Mouse (Mus musculus) forebrain, postnatal 0 days (tissue): ENCODE measurements around the gene Tfap2a. TPM values are rescaled to one million over a fixed set of nuclear protein-coding genes. Genes with fewer than 3 reads are reported as not detected.

ENCODE experiments used
- ATAC-seq: fragments of 200-750 bp; cut with Nextera tagmentation; 2 replicates; pipeline ENCODE4 v1.8.0; 2017; ENCODE audit warnings: mild to moderate bottlenecking, moderate library complexity
- DNase-seq: peaks from one replicate; pipeline ENCODE4 v3.0.0-alpha.2; 2015
- H3K27ac ChIP-seq: fragments of 300-500 bp; sonication (generic); 2 replicates; pipeline ENCODE4 v1.5.1; 2014; ENCODE audit warnings: low read depth, mild to moderate bottlenecking, antibody characterized with exemption, low read length, moderate library complexity, mixed read lengths
- H3K27me3 ChIP-seq: fragments of 300-500 bp; sonication (generic); 2 replicates; pipeline ENCODE4 v1.6.1; 2014; ENCODE audit warnings: mild to moderate bottlenecking, low read length, mixed read lengths; ENCODE audit not compliant: insufficient read depth
- H3K36me3 ChIP-seq: fragments of 300-500 bp; sonication (generic); 2 replicates; pipeline ENCODE4 v1.6.1; 2014; ENCODE audit warnings: mild to moderate bottlenecking, moderate library complexity; ENCODE audit not compliant: insufficient read depth
- H3K4me1 ChIP-seq: fragments of 300-500 bp; sonication (generic); 2 replicates; pipeline ENCODE4 v1.6.1; 2014; ENCODE audit warnings: antibody characterized with exemption; ENCODE audit not compliant: insufficient read depth
- H3K4me2 ChIP-seq: fragments of 300-500 bp; sonication (generic); 2 replicates; pipeline ENCODE4 v1.6.1; 2014; ENCODE audit warnings: low read depth, mild to moderate bottlenecking, moderate library complexity
- H3K4me3 ChIP-seq: fragments of 300-500 bp; sonication (generic); 2 replicates; pipeline ENCODE4 v1.5.1; 2014; ENCODE audit warnings: low read depth, low read length, mixed read lengths
- H3K9ac ChIP-seq: fragments of 300-500 bp; sonication (generic); 2 replicates; pipeline ENCODE4 v1.6.1; 2014; ENCODE audit warnings: mild to moderate bottlenecking
- H3K9me3 ChIP-seq: fragments of 300-500 bp; sonication (generic); 2 replicates; pipeline ENCODE4 v1.6.1; 2016; ENCODE audit warnings: low read length
- CTCF ChIP-seq: sonication (generic); IDR thresholded peaks from 2 replicates; pipeline ENCODE4 v1.5.1; 2016; ENCODE audit warnings: antibody characterized with exemption, control low read depth, low read depth
- WGBS: fragments of 180-500 bp; shearing (Covaris S2); extraction: QIAGEN DNeasy Blood & Tissue Kit; methylation state at CpG from one replicate; pipeline ENCODE4 v1.1.7; 2014; 5-methylcytosine and 5-hydroxymethylcytosine counted together
- polyA plus RNA-seq: library from polyadenylated mRNA; unstranded; fragments of >200 nt; fragmentation: Nextera tagmentation; extraction: Ambion mirVana; gene quantifications from 2 replicates; pipeline ENCODE4 v1.2.1, GENCODE M21; 2015
- total RNA-seq: library from RNA; depleted of rRNA; stranded (reverse); fragments of >200 nt; gene quantifications from 2 replicates; pipeline ENCODE4 v1.2.3, GENCODE M21; 2014

Gene Tfap2a
- total and polyA plus RNA-seq, 2 experiments from 2014 or later = 0.18 TPM; not detected in 1

- 16% methylated on average over 19 of the region's 19 CpGs for WGBS
- Histone ChIP-seq H3K9ac (no peak overlapping the region), H3K4me1 (no peaks in the 10 kb centered on the region), H3K27ac (no peak overlapping the region), H3K36me3 (no peaks in the 10 kb centered on the region), H3K4me2 (peak overlapping the region; percentile 32; the same call in 1 of the 2 replicates), H3K4me3 (no peak overlapping the region), H3K9me3 (0 out of 2 replicates have a peak, but pooled peaks cover 3% of the 10 kb centered on the region), H3K27me3 (peaks cover 30% of the 10 kb centered on the region)
- TF ChIP-seq CTCF = peak; percentile 62
- peak; percentile 75 for DNase-seq
- peak; percentile 50 for ATAC-seq
These were observed 10.8 kb upstream of the Tfap2a start for GRCm38 (mm10) chr13:40748785-40749602.

GRCm38 (mm10) chr13:40744111-40744805, 6.1 kb upstream of the Tfap2a start:
- ATAC-seq (no peak), DNase-seq (no peak)
- peaks cover 77% of the 10 kb centered on the region for H3K27me3 ChIP-seq
- no peak overlapping the region for H3K4me2 ChIP-seq
- H3K36me3 ChIP-seq = no peaks in the 10 kb centered on the region
- no peak overlapping the region for H3K9ac ChIP-seq
- WGBS = 1% methylated on average over 19 of the region's 19 CpGs
- H3K4me1 ChIP-seq = no peaks in the 10 kb centered on the region
- TF ChIP-seq CTCF = no peak
- no peak overlapping the region for H3K27ac ChIP-seq
- 0 out of 2 replicates have a peak, but pooled peaks cover 3% of the 10 kb centered on the region for H3K9me3 ChIP-seq
- no peak overlapping the region for H3K4me3 ChIP-seq

- H3K27ac ChIP-seq = no peak overlapping the region
- H3K4me3 ChIP-seq = no peak overlapping the region
- no peak overlapping the region for H3K9ac ChIP-seq
- no peaks in the 10 kb centered on the region for H3K4me1 ChIP-seq
- WGBS = 8% methylated on average over 4 of the region's 4 CpGs
- no peak for TF ChIP-seq CTCF
- 0 out of 2 replicates have a peak, but pooled peaks cover 3% of the 10 kb centered on the region for H3K9me3 ChIP-seq
- H3K4me2 ChIP-seq = no peak overlapping the region
- H3K36me3 ChIP-seq = no peaks in the 10 kb centered on the region
- DNase-seq (no peak), ATAC-seq (no peak)
- H3K27me3 ChIP-seq = peaks cover 86% of the 10 kb centered on the region
These were observed 5.0 kb upstream of the Tfap2a start for GRCm38 (mm10) chr13:40743221-40743620.

GRCm38 (mm10) chr13:40741841-40742550, 3.8 kb upstream of the Tfap2a start:
- DNase-seq = no peak
- Histone ChIP-seq H3K4me1 (no peaks in the 10 kb centered on the region), H3K9me3 (0 out of 2 replicates have a peak, but pooled peaks cover 3% of the 10 kb centered on the region), H3K27me3 (peaks cover 93% of the 10 kb centered on the region), H3K4me2 (no peak overlapping the region), H3K36me3 (no peaks in the 10 kb centered on the region), H3K27ac (no peak overlapping the region), H3K4me3 (no peak overlapping the region), H3K9ac (no peak overlapping the region)
- ATAC-seq = no peak
- no peak for TF ChIP-seq CTCF
- WGBS = 2% methylated on average over 25 of the region's 25 CpGs

- Histone ChIP-seq H3K4me2 (no peak overlapping the region), H3K27ac (no peak overlapping the region), H3K4me1 (no peaks in the 10 kb centered on the region), H3K9ac (no peak overlapping the region), H3K4me3 (no peak overlapping the region), H3K27me3 (peaks cover 97% of the 10 kb centered on the region), H3K9me3 (0 out of 2 replicates have a peak, but pooled peaks cover 3% of the 10 kb centered on the region), H3K36me3 (no peaks in the 10 kb centered on the region)
- no peak for TF ChIP-seq CTCF
- ATAC-seq = no peak
- WGBS = under 1% methylated on average over 7 of the region's 7 CpGs
- DNase-seq = no peak
These were observed 3.3 kb upstream of the Tfap2a start for GRCm38 (mm10) chr13:40741436-40741835.

GRCm38 (mm10) chr13:40740727-40741360, 2.7 kb upstream of the Tfap2a start:
- DNase-seq = no peak
- Histone ChIP-seq H3K4me3 (no peak overlapping the region), H3K36me3 (no peaks in the 10 kb centered on the region), H3K4me1 (no peaks in the 10 kb centered on the region), H3K27me3 (peaks cover 97% of the 10 kb centered on the region), H3K4me2 (no peak overlapping the region), H3K9me3 (0 out of 2 replicates have a peak, but pooled peaks cover 3% of the 10 kb centered on the region), H3K9ac (no peak overlapping the region), H3K27ac (no peak overlapping the region)
- TF ChIP-seq CTCF = no peak
- 2% methylated on average over 19 of the region's 19 CpGs for WGBS
- ATAC-seq = no peak
